Mouse (Mus musculus): ENCODE results near the gene Sohlh2. TPM values are rescaled to one million over a fixed set of nuclear protein-coding genes. Genes with fewer than 3 reads are reported as not detected.

Gene Sohlh2
- polyA plus RNA-seq, 1 experiment from 2014 or later = not detected

- Histone ChIP-seq H3K9me3 (replicated peaks; ENCODE audit: control insufficient read depth, low read length) (no peaks in the 10 kb centered on the region), H3K4me3 (ENCODE audit: low read depth, low read length) (no peak overlapping the region), H3K4me1 (ENCODE audit: control insufficient read depth, insufficient read depth, low read length) (0 out of 2 replicates have a peak, but pooled peaks cover 3% of the 10 kb centered on the region), H3K4me2 (ENCODE audit: low read length) (no peak overlapping the region), H3K27me3 (replicated peaks; ENCODE audit: control insufficient read depth, insufficient read depth, low read length) (no peaks in the 10 kb centered on the region), H3K27ac (ENCODE audit: low read depth, low read length) (no peak overlapping the region), H3K9ac (ENCODE audit: low read length) (no peak overlapping the region), H3K36me3 (ENCODE audit: control insufficient read depth, insufficient read depth, low read length) (no peaks in the 10 kb centered on the region)
- 71% methylated on average over 6 of the region's 6 CpGs for WGBS
- ATAC-seq (peak; percentile 51; the same call in 1 of the 2 replicates), DNase-seq (ENCODE audit: low spot score) (peak; percentile 79)
Observed at GRCm38 (mm10) chr3:55152673-55153334, 29.0 kb upstream of the Sohlh2 start.

- no peaks in the 10 kb centered on the region for H3K27me3 ChIP-seq (replicated peaks; ENCODE audit: control insufficient read depth, insufficient read depth, low read length)
- no peak overlapping the region for H3K9ac ChIP-seq (ENCODE audit: low read length)
Observed at GRCm38 (mm10) chr3:55154163-55154562, 27.7 kb upstream of the Sohlh2 start.

DNA sequence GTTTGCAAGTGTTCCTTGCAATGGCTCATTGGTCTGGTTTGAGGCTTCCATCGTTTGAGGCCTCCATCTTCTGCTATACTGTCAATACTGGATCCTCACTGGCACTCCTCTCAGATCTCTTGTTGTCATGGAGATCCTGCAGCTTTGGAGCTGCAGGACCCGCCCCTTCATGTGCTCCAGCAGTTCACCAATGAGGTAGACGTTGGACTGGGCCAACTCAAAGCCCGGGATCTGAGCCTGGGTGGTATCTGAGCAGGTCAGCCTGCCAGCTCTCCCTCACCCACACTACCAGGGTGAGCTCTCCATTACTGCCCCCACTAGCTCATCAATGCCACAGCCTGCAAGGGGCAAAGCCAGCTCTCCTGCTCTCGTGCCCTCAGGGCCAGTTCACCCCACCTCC lies 24.4 kb upstream of the Sohlh2 start:
- Histone ChIP-seq H3K4me2 (ENCODE audit: low read length) (no peak overlapping the region), H3K9ac (ENCODE audit: low read length) (no peak overlapping the region), H3K4me3 (ENCODE audit: low read depth, low read length) (no peak overlapping the region), H3K27ac (ENCODE audit: low read depth, low read length) (no peak overlapping the region), H3K9me3 (replicated peaks; ENCODE audit: control insufficient read depth, low read length) (no peaks in the 10 kb centered on the region), H3K36me3 (ENCODE audit: control insufficient read depth, insufficient read depth, low read length) (no peaks in the 10 kb centered on the region), H3K4me1 (ENCODE audit: control insufficient read depth, insufficient read depth, low read length) (0 out of 2 replicates have a peak, but pooled peaks cover 3% of the 10 kb centered on the region), H3K27me3 (replicated peaks; ENCODE audit: control insufficient read depth, insufficient read depth, low read length) (no peaks in the 10 kb centered on the region)
- WGBS = 49% methylated on average over 5 of the region's 5 CpGs
- DNase-seq (ENCODE audit: low spot score) (peak; percentile 41), ATAC-seq (peak; percentile 38; the same call in 1 of the 2 replicates)

More at GRCm38 (mm10) chr3:55154163-55154562, 27.7 kb upstream of the Sohlh2 start:
- H3K9me3 ChIP-seq (replicated peaks; ENCODE audit: control insufficient read depth, low read length) = no peaks in the 10 kb centered on the region
- H3K27ac ChIP-seq (ENCODE audit: low read depth, low read length) = no peak overlapping the region
- DNase-seq (ENCODE audit: low spot score) (no peak), ATAC-seq (no peak)
- 0 out of 2 replicates have a peak, but pooled peaks cover 3% of the 10 kb centered on the region for H3K4me1 ChIP-seq (ENCODE audit: control insufficient read depth, insufficient read depth, low read length)
- no peak overlapping the region for H3K4me3 ChIP-seq (ENCODE audit: low read depth, low read length)
- H3K4me2 ChIP-seq (ENCODE audit: low read length) = no peak overlapping the region
- no peaks in the 10 kb centered on the region for H3K36me3 ChIP-seq (ENCODE audit: control insufficient read depth, insufficient read depth, low read length)
- WGBS = 89% methylated on average over 7 of the region's 7 CpGs

DNA sequence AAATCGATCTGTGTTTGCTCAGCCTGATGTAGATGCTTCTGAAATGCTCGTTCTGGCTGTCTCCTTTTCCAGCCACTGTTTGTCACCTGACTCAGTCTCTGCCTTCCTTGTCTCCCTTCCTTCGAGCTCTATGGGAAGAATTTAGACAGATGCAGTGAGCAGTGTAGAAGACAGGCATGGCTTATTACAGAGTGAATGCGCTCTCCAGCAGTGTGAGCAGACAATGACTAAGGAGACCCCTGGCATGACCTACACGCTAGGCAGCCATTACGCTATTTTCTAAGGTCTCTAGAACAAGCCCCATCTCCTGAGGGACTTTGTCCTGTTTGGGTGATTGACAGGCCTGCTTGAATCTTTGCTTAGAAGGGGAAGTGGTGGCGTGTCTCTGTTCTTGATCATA lies 20.7 kb upstream of the Sohlh2 start:
- no peak overlapping the region for H3K4me2 ChIP-seq (ENCODE audit: low read length)
- H3K9ac ChIP-seq (ENCODE audit: low read length) = no peak overlapping the region
- no peak overlapping the region for H3K4me3 ChIP-seq (ENCODE audit: low read depth, low read length)
- no peaks in the 10 kb centered on the region for H3K27me3 ChIP-seq (replicated peaks; ENCODE audit: control insufficient read depth, insufficient read depth, low read length)
- H3K4me1 ChIP-seq (ENCODE audit: control insufficient read depth, insufficient read depth, low read length) = 0 out of 2 replicates have a peak, but pooled peaks cover 3% of the 10 kb centered on the region
- 65% methylated on average over 7 of the region's 7 CpGs for WGBS
- no peaks in the 10 kb centered on the region for H3K9me3 ChIP-seq (replicated peaks; ENCODE audit: control insufficient read depth, low read length)
- no peaks in the 10 kb centered on the region for H3K36me3 ChIP-seq (ENCODE audit: control insufficient read depth, insufficient read depth, low read length)
- ATAC-seq = peak; percentile 40; the same call in 1 of the 2 replicates
- H3K27ac ChIP-seq (ENCODE audit: low read depth, low read length) = no peak overlapping the region
- peak; percentile 22 for DNase-seq (ENCODE audit: low spot score)

DNA sequence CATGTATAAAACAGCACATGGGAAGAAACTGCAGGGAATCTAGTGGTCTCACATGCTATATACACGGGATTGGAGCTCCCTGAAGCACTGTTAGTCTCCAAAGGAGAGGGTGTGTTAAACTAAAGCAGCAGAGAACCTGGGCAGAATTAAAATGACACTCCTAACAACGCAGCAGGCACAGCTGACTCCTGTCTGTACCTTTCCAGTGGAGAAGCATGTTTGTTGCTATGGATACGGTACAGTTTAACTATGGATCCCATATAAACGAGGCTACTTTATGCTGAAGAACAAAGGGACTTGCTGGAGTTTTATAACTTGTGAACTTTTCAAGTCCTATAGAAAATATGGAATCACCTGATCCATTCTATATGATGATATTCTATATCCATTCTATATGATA lies 18.3 kb upstream of the Sohlh2 start:
- H3K27me3 ChIP-seq (replicated peaks; ENCODE audit: control insufficient read depth, insufficient read depth, low read length) = no peaks in the 10 kb centered on the region

DNA sequence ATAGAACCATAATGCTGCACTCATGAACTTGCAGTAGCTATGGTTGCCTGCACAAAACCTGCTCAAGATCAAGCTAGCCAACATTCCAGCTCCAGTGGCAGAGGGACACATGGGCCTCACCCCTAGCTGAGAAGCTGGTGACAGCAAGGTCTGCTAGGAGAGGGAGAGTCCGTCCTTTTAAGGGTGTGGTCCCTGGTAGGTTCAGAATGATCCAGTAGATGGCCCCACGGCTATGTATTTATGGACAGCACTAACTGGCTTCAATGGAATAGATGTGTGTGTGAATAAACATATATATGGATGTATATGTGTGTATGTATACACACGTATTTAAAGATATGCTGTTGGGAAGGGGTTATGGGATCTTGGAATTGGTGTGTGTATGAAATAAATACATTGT lies 9.3 kb upstream of the Sohlh2 start:
- H3K4me1 ChIP-seq (ENCODE audit: control insufficient read depth, insufficient read depth, low read length) = no peaks in the 10 kb centered on the region
- H3K4me3 ChIP-seq (ENCODE audit: low read depth, low read length) = no peak overlapping the region
- DNase-seq (ENCODE audit: low spot score) (no peak), ATAC-seq (no peak)
- no peaks in the 10 kb centered on the region for H3K36me3 ChIP-seq (ENCODE audit: control insufficient read depth, insufficient read depth, low read length)
- H3K27ac ChIP-seq (ENCODE audit: low read depth, low read length) = no peak overlapping the region
- no peak overlapping the region for H3K4me2 ChIP-seq (ENCODE audit: low read length)
- H3K9me3 ChIP-seq (replicated peaks; ENCODE audit: control insufficient read depth, low read length) = no peaks in the 10 kb centered on the region
- WGBS = 75% methylated on average over 3 of the region's 3 CpGs
- H3K27me3 ChIP-seq (replicated peaks; ENCODE audit: control insufficient read depth, insufficient read depth, low read length) = no peaks in the 10 kb centered on the region
- H3K9ac ChIP-seq (ENCODE audit: low read length) = no peak overlapping the region

More for the DNA sequence above, 18.3 kb upstream of the Sohlh2 start:
- no peaks in the 10 kb centered on the region for H3K9me3 ChIP-seq (replicated peaks; ENCODE audit: control insufficient read depth, low read length)
- ATAC-seq (no peak), DNase-seq (ENCODE audit: low spot score) (no peak)
- no peak overlapping the region for H3K27ac ChIP-seq (ENCODE audit: low read depth, low read length)
- H3K36me3 ChIP-seq (ENCODE audit: control insufficient read depth, insufficient read depth, low read length) = no peaks in the 10 kb centered on the region
- H3K4me3 ChIP-seq (ENCODE audit: low read depth, low read length) = no peak overlapping the region
- no peaks in the 10 kb centered on the region for H3K4me1 ChIP-seq (ENCODE audit: control insufficient read depth, insufficient read depth, low read length)
- H3K4me2 ChIP-seq (ENCODE audit: low read length) = no peak overlapping the region
- WGBS = 59% methylated on average over 4 of the region's 4 CpGs
- no peak overlapping the region for H3K9ac ChIP-seq (ENCODE audit: low read length)

DNA sequence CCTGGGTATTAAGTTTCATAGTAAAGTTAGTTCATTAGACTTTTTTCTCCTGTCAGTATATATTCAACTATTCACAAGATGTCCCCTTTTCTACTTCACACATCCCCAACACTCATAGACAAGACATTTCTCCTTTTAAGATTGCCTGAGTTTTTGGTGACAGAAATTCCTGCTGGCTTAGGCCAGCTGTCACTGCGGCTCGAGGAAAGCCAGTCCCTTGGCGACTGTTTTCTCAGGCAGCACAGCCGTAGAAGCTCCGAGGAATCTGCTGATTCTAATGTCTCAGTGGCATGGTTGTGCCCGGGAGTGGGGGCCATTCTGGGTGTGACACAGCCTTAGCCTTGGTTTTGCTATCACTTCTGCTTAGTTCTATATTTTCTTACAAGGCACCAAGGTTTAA lies 4.6 kb upstream of the Sohlh2 start:
- ATAC-seq (no peak), DNase-seq (ENCODE audit: low spot score) (no peak)
- H3K9ac ChIP-seq (ENCODE audit: low read length) = no peak overlapping the region
- no peaks in the 10 kb centered on the region for H3K4me1 ChIP-seq (ENCODE audit: control insufficient read depth, insufficient read depth, low read length)
- no peak overlapping the region for H3K4me2 ChIP-seq (ENCODE audit: low read length)
- 68% methylated on average over 6 of the region's 6 CpGs for WGBS
- H3K27me3 ChIP-seq (replicated peaks; ENCODE audit: control insufficient read depth, insufficient read depth, low read length) = no peaks in the 10 kb centered on the region
- no peak overlapping the region for H3K4me3 ChIP-seq (ENCODE audit: low read depth, low read length)
- no peak overlapping the region for H3K27ac ChIP-seq (ENCODE audit: low read depth, low read length)
- no peaks in the 10 kb centered on the region for H3K36me3 ChIP-seq (ENCODE audit: control insufficient read depth, insufficient read depth, low read length)
- H3K9me3 ChIP-seq (replicated peaks; ENCODE audit: control insufficient read depth, low read length) = no peaks in the 10 kb centered on the region

DNA sequence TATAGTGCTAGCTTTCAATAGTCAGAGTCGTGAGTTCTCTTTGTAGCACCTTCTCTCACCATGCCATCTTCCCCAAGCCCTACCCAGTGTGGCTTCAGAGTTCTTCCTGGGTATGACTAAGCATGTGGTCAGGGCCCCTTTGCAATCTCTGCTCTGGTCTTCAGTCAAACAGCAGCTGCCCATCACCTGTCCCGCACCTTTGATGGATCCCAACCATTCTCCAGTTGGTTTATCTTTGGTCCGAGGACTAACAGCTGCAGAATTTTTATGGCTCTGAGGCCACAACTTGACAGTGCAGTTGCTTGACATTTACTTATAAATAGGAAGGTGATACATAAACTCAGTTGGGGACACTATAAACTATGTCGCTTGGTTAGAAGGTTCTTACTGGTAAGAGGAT lies 9.8 kb downstream of the Sohlh2 start:
- ATAC-seq (no peak), DNase-seq (ENCODE audit: low spot score) (no peak)
- H3K27ac ChIP-seq (ENCODE audit: low read depth, low read length) = no peak overlapping the region
- H3K4me3 ChIP-seq (ENCODE audit: low read depth, low read length) = no peak overlapping the region
- no peak overlapping the region for H3K9ac ChIP-seq (ENCODE audit: low read length)
- H3K27me3 ChIP-seq (replicated peaks; ENCODE audit: control insufficient read depth, insufficient read depth, low read length) = no peaks in the 10 kb centered on the region
- 94% methylated on average over 4 of the region's 4 CpGs for WGBS
- H3K4me1 ChIP-seq (ENCODE audit: control insufficient read depth, insufficient read depth, low read length) = no peaks in the 10 kb centered on the region
- no peaks in the 10 kb centered on the region for H3K36me3 ChIP-seq (ENCODE audit: control insufficient read depth, insufficient read depth, low read length)
- no peak overlapping the region for H3K4me2 ChIP-seq (ENCODE audit: low read length)
- no peaks in the 10 kb centered on the region for H3K9me3 ChIP-seq (replicated peaks; ENCODE audit: control insufficient read depth, low read length)

DNA sequence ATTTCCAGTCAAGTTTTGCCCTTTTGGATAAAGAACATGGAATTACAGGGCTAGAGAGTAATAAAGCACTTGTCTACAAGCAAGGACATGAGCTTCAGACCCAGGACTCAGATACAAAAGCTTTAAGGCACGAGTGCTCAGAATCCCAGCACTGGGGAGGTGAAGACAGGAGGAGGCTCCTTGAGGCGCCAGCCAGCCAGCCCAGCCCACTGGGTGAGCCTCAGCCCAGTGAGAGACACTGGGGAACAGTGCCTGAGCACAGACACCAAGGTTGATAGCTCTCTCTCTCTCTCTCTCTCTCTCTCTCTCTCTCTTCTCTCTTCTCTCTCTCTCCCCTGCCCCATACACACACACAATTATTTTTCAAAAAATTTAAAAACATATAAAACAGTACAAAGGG lies 11.5 kb downstream of the Sohlh2 start:
- Histone ChIP-seq H3K9ac (ENCODE audit: low read length) (no peak overlapping the region), H3K9me3 (replicated peaks; ENCODE audit: control insufficient read depth, low read length) (no peaks in the 10 kb centered on the region), H3K4me1 (ENCODE audit: control insufficient read depth, insufficient read depth, low read length) (no peaks in the 10 kb centered on the region), H3K4me3 (ENCODE audit: low read depth, low read length) (no peak overlapping the region), H3K27ac (ENCODE audit: low read depth, low read length) (no peak overlapping the region), H3K27me3 (replicated peaks; ENCODE audit: control insufficient read depth, insufficient read depth, low read length) (no peaks in the 10 kb centered on the region), H3K36me3 (ENCODE audit: control insufficient read depth, insufficient read depth, low read length) (no peaks in the 10 kb centered on the region), H3K4me2 (ENCODE audit: low read length) (no peak overlapping the region)
- no peak for DNase-seq (ENCODE audit: low spot score)
- 54% methylated on average over 2 of the region's 2 CpGs for WGBS
- no peak for ATAC-seq

Measured in forebrain, embryonic 14.5 days (tissue).